Mouse (Mus musculus): Measurements from ENCODE around the gene Dnajc7.
"Not testable (repeated sequence)": the region's sequence is repeated elsewhere in the genome, so short reads cannot be mapped to it uniquely, and the experiment has no call there.

Dnajc7 gene

DNA sequence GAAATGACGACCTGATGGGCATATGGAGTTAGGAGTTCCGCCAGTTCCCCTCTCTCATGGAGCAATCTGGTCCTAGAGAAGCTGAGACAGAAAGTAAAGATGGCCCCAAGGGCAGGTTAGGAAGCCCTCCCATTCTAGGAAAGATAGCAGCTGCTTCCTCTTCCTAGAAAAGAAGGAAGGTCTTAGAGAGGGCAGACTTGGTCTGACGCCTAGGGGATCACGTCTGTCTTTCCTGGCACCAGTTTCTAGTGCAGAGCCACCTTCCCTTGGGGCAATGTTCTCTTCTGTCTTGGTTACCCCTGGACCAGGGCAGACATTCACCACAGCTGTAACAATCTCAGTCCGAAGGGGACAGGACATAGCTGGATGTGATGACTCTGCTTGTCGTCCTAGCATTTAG, 71.8 kb downstream of the Dnajc7 start:
- DNase-seq (ENCODE audit: low read depth), result no peak

GRCm38 (mm10) chr11:100546955-100547354, 73.0 kb downstream of the Dnajc7 start:
- no peak for DNase-seq (ENCODE audit: low read depth)

- no peak for DNase-seq (ENCODE audit: low read depth)
Observed at GRCm38 (mm10) chr11:100545746-100546085, 74.3 kb downstream of the Dnajc7 start.

GRCm38 (mm10) chr11:100544832-100545745, 74.9 kb downstream of the Dnajc7 start, which contains the start of gene Ttc25:
TSS of gene Ttc25 (plus strand) at chr11:100545607.
- DNase-seq (ENCODE audit: low read depth), result peak; percentile 94

GRCm38 (mm10) chr11:100541577-100541976, 78.4 kb downstream of the Dnajc7 start:
- DNase-seq (ENCODE audit: low read depth), result no peak

- no peak for DNase-seq (ENCODE audit: low read depth)
Observed at GRCm38 (mm10) chr11:100540966-100541365, 79.0 kb downstream of the Dnajc7 start.

DNA sequence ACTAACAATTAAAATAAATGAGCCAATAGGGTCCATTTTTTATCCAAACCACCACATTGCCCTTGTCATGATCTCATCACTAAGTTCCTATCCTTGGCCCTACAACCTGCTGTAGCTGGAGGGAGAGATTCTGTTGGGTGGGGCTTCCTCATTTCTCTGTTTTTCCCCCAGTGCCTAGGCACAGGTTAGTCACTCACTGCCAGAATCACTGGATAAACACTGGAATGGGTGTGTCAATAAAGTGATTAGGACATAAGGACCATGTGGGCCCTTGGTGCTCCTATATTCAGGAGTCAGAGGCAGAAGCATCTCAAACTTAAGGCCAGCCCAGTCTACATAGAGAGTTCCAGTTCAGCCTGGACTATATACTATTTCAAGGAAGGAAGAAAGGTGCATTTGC, 83.5 kb downstream of the Dnajc7 start:
- no peak for DNase-seq (ENCODE audit: low read depth)

DNA sequence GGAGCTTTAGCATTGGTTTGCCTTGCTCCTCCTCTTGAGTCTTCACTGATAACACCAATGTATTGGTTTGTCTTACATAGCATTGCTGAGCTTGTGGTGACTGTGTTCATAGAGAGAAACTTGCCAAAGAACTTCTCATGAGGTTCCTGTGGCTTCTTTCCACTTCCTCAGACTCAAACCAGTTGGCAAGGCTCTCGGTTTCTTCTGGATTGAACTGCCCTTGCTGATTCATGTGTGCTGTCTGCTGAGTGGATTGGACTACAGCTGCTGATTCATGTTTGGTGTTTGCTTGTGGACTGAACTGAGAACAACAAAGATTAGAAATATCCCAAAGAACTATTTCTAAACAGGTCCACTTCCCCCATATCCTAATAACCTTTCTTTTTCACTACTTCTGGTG, 84.0 kb downstream of the Dnajc7 start:
- peak; percentile 72 for DNase-seq (ENCODE audit: low read depth)

GRCm38 (mm10) chr11:100534821-100535220, 85.1 kb downstream of the Dnajc7 start:
- not testable (repeated sequence) for DNase-seq (ENCODE audit: low read depth)

DNA sequence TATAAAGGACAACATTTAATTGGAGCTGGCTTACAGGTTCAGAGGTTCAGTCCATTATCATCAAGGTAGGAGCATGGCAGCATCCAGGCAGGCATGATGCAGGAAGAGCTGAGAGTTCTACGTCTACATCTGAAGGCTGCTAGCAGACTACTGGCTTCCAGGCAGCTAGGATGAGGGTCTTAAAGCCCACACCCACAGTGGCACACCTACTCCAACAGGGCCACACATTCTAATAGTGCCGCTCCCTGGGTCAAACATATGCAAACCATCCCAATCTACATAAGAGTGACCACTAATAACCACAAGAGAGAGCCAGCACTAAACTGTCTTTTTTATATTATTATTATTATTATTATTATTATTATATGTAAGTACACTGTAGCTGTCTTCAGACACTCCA, 85.6 kb downstream of the Dnajc7 start:
- not testable (repeated sequence) for DNase-seq (ENCODE audit: low read depth)

DNA sequence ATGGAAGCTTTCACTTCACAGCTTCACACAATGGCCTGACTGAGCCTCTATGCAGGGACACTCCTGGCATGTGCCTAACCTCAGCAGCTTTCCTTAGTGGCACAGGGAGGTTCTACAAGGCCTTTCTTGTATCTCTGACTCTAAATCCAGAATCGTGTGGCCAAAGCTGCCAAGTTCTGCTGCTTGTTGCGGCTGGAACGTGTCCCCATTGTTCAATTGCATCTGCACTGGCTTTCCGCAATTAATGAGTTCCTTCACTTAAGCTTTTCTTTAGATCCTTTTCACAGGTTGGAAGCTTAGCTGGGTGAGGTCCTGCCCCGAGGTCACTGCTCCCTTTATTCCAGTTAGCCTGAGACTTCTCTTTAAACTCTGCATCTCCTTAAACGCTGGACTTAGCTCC, 86.1 kb downstream of the Dnajc7 start:
- DNase-seq (ENCODE audit: low read depth), result no peak
